Mouse (Mus musculus): Measurements from ENCODE around the gene Tead2. TPM values are rescaled to one million over a fixed set of nuclear protein-coding genes. Genes with fewer than 3 reads are reported as not detected.

Gene Tead2
- polyA plus RNA-seq, 1 experiment, result 147 TPM

- Histone ChIP-seq H3K9ac (ENCODE audit: low read depth, poor library complexity, severe bottlenecking) (no peak overlapping the region), H3K4me3 (ENCODE audit: low read depth, low read length) (no peak overlapping the region), H3K4me1 (ENCODE audit: control insufficient read depth, insufficient read depth, low read length) (peaks cover 6% of the 10 kb centered on the region), H3K36me3 (ENCODE audit: control insufficient read depth, insufficient read depth, low read length, poor library complexity, severe bottlenecking) (peaks cover 9% of the 10 kb centered on the region; the same call in 1 of the 2 replicates), H3K27me3 (ENCODE audit: control insufficient read depth, insufficient read depth, low read length, poor library complexity, severe bottlenecking) (no peaks in the 10 kb centered on the region), H3K9me3 (replicated peaks; ENCODE audit: control insufficient read depth, insufficient read depth, low read length, poor library complexity, severe bottlenecking) (no peaks in the 10 kb centered on the region), H3K27ac (ENCODE audit: insufficient read depth, low read length) (no peak overlapping the region)
- no peak for TF ChIP-seq EP300 (IDR thresholded peaks at IDR 0.05; ENCODE audit: insufficient read depth, low read depth, low read length)
- no peak for TF ChIP-seq POLR2A (IDR thresholded peaks at IDR 0.05; ENCODE audit: insufficient read depth, low read length)
- TF ChIP-seq CTCF (IDR thresholded peaks at IDR 0.05; ENCODE audit: low read depth, low read length), result no peak
These were observed 9.3 kb downstream of the Tead2 start for GRCm38 (mm10) chr7:45224826-45225225.

- peaks cover 7% of the 10 kb centered on the region for H3K4me1 ChIP-seq (ENCODE audit: control insufficient read depth, insufficient read depth, low read length)
- no peak for TF ChIP-seq POLR2A (IDR thresholded peaks at IDR 0.05; ENCODE audit: insufficient read depth, low read length)
- no peak for TF ChIP-seq EP300 (IDR thresholded peaks at IDR 0.05; ENCODE audit: insufficient read depth, low read depth, low read length)
- TF ChIP-seq CTCF (IDR thresholded peaks at IDR 0.05; ENCODE audit: low read depth, low read length), result no peak
- no peaks in the 10 kb centered on the region for H3K9me3 ChIP-seq (replicated peaks; ENCODE audit: control insufficient read depth, insufficient read depth, low read length, poor library complexity, severe bottlenecking)
- H3K9ac ChIP-seq (ENCODE audit: low read depth, poor library complexity, severe bottlenecking), result no peak overlapping the region
- H3K27me3 ChIP-seq (ENCODE audit: control insufficient read depth, insufficient read depth, low read length, poor library complexity, severe bottlenecking), result no peaks in the 10 kb centered on the region
- no peak overlapping the region for H3K27ac ChIP-seq (ENCODE audit: insufficient read depth, low read length)
- peaks cover 6% of the 10 kb centered on the region; the same call in 1 of the 2 replicates for H3K36me3 ChIP-seq (ENCODE audit: control insufficient read depth, insufficient read depth, low read length, poor library complexity, severe bottlenecking)
- no peak overlapping the region for H3K4me3 ChIP-seq (ENCODE audit: low read depth, low read length)
These were observed 10.9 kb downstream of the Tead2 start for GRCm38 (mm10) chr7:45226421-45226820.

GRCm38 (mm10) chr7:45228548-45228947, 13.0 kb downstream of the Tead2 start:
- Histone ChIP-seq H3K4me1 (ENCODE audit: control insufficient read depth, insufficient read depth, low read length) (peaks cover 7% of the 10 kb centered on the region), H3K4me3 (ENCODE audit: low read depth, low read length) (peak overlapping the region; percentile 1; the same call in 1 of the 2 replicates), H3K27me3 (ENCODE audit: control insufficient read depth, insufficient read depth, low read length, poor library complexity, severe bottlenecking) (no peaks in the 10 kb centered on the region), H3K9me3 (replicated peaks; ENCODE audit: control insufficient read depth, insufficient read depth, low read length, poor library complexity, severe bottlenecking) (no peaks in the 10 kb centered on the region), H3K9ac (ENCODE audit: low read depth, poor library complexity, severe bottlenecking) (no peak overlapping the region), H3K36me3 (ENCODE audit: control insufficient read depth, insufficient read depth, low read length, poor library complexity, severe bottlenecking) (peaks cover 11% of the 10 kb centered on the region; the same call in 1 of the 2 replicates), H3K27ac (ENCODE audit: insufficient read depth, low read length) (peak overlapping the region; percentile 49)
- TF ChIP-seq CTCF (IDR thresholded peaks at IDR 0.05; ENCODE audit: low read depth, low read length) (no peak), EP300 (IDR thresholded peaks at IDR 0.05; ENCODE audit: insufficient read depth, low read depth, low read length) (no peak)

DNA sequence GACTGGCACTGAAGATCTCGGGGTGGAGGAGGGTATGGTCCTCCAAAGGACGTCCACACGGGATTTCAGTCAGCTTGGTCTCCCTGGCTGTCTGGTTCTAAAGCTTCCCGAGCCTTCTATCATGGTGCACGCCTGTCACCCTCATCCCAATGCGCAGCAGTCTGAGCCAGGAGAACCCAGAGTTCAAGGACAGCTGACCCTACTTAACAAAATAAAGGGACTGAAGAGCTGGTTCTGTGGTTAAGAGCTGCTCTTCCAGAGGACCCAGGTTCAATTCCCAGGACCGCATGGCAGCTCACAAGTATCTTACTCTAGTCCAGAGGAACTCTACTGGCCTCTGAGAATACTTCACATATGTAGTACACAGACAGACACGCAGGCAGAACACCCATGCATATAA, 13.5 kb downstream of the Tead2 start:
- Histone ChIP-seq H3K27ac (ENCODE audit: insufficient read depth, low read length) (peak overlapping the region; percentile 49), H3K36me3 (ENCODE audit: control insufficient read depth, insufficient read depth, low read length, poor library complexity, severe bottlenecking) (peaks cover 11% of the 10 kb centered on the region; the same call in 1 of the 2 replicates), H3K9me3 (replicated peaks; ENCODE audit: control insufficient read depth, insufficient read depth, low read length, poor library complexity, severe bottlenecking) (no peaks in the 10 kb centered on the region), H3K27me3 (ENCODE audit: control insufficient read depth, insufficient read depth, low read length, poor library complexity, severe bottlenecking) (no peaks in the 10 kb centered on the region), H3K9ac (ENCODE audit: low read depth, poor library complexity, severe bottlenecking) (no peak overlapping the region), H3K4me1 (ENCODE audit: control insufficient read depth, insufficient read depth, low read length) (peaks cover 7% of the 10 kb centered on the region), H3K4me3 (ENCODE audit: low read depth, low read length) (no peak overlapping the region)
- TF ChIP-seq EP300 (IDR thresholded peaks at IDR 0.05; ENCODE audit: insufficient read depth, low read depth, low read length) (0 out of 2 replicates have a peak, but pooled peaks have one; percentile 30), CTCF (IDR thresholded peaks at IDR 0.05; ENCODE audit: low read depth, low read length) (no peak), POLR2A (IDR thresholded peaks at IDR 0.05; ENCODE audit: insufficient read depth, low read length) (no peak)

DNA sequence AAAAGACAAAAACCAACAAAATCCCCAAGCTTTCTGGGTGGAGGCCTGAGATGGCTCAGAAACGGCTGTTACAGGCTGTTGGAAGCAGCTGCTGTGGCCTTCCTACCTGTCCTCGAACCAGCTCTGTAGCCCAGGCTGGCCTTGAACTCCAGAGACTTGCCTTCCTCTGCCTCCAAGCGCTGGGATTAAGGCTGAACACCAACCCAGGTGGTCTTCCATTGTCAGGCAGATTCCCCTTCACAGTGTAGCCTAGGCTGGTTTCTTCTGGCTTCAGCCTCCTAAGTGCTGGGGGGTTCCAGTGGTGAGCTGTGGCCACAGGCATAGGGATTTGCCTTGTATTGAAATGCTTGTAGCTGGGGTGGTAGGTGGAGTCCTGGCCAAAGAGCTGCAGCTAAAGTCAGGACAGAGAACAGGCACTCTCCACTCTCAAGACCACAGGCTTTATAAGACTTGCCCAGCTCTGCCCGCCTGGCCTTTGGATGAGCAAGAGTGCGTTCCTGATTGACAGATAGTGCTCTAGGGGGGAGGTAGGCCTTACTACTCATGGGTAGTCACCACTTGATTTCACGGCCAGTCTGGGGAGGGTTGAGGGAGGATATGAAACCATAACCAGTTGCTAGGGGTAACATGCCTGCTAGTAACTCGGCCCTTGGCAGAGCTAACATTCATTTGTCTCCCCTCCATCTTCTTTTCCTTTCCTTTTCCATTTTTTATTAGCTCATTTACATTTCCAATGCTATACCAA, 14.1 kb downstream of the Tead2 start:
- peak; percentile 96 for TF ChIP-seq EP300 (IDR thresholded peaks at IDR 0.05; ENCODE audit: insufficient read depth, low read depth, low read length)
- no peak for TF ChIP-seq CTCF (IDR thresholded peaks at IDR 0.05; ENCODE audit: low read depth, low read length)
- H3K27ac ChIP-seq (ENCODE audit: insufficient read depth, low read length), result peak overlapping the region; percentile 95
- peaks cover 11% of the 10 kb centered on the region; the same call in 1 of the 2 replicates for H3K36me3 ChIP-seq (ENCODE audit: control insufficient read depth, insufficient read depth, low read length, poor library complexity, severe bottlenecking)
- peaks cover 7% of the 10 kb centered on the region for H3K4me1 ChIP-seq (ENCODE audit: control insufficient read depth, insufficient read depth, low read length)
- no peak overlapping the region for H3K9ac ChIP-seq (ENCODE audit: low read depth, poor library complexity, severe bottlenecking)
- no peaks in the 10 kb centered on the region for H3K9me3 ChIP-seq (replicated peaks; ENCODE audit: control insufficient read depth, insufficient read depth, low read length, poor library complexity, severe bottlenecking)
- H3K4me3 ChIP-seq (ENCODE audit: low read depth, low read length), result no peak overlapping the region
- H3K27me3 ChIP-seq (ENCODE audit: control insufficient read depth, insufficient read depth, low read length, poor library complexity, severe bottlenecking), result no peaks in the 10 kb centered on the region

- TF ChIP-seq CTCF (IDR thresholded peaks at IDR 0.05; ENCODE audit: low read depth, low read length) (no peak), POLR2A (IDR thresholded peaks at IDR 0.05; ENCODE audit: insufficient read depth, low read length) (no peak)
- H3K36me3 ChIP-seq (ENCODE audit: control insufficient read depth, insufficient read depth, low read length, poor library complexity, severe bottlenecking), result 0 out of 2 replicates have a peak, but pooled peaks cover 5% of the 10 kb centered on the region
- H3K4me1 ChIP-seq (ENCODE audit: control insufficient read depth, insufficient read depth, low read length), result peaks cover 7% of the 10 kb centered on the region
- no peaks in the 10 kb centered on the region for H3K9me3 ChIP-seq (replicated peaks; ENCODE audit: control insufficient read depth, insufficient read depth, low read length, poor library complexity, severe bottlenecking)
- no peaks in the 10 kb centered on the region for H3K27me3 ChIP-seq (ENCODE audit: control insufficient read depth, insufficient read depth, low read length, poor library complexity, severe bottlenecking)
- no peak overlapping the region for H3K4me3 ChIP-seq (ENCODE audit: low read depth, low read length)
- no peak overlapping the region for H3K27ac ChIP-seq (ENCODE audit: insufficient read depth, low read length)
- H3K9ac ChIP-seq (ENCODE audit: low read depth, poor library complexity, severe bottlenecking), result no peak overlapping the region
These were observed 15.6 kb downstream of the Tead2 start for GRCm38 (mm10) chr7:45231192-45231591.
